Mouse (Mus musculus) kidney, adult 2 months (tissue): ENCODE results near the gene 4930519P11Rik. TPM values are rescaled to one million over a fixed set of nuclear protein-coding genes. Genes with fewer than 3 reads are reported as not detected.

Source experiments
- DNase-seq: peaks from one replicate; pipeline ENCODE4 v3.0.0; 2021
- H3K27ac ChIP-seq: fragments of 200-500 bp; 2 replicates; pipeline ENCODE4 v1.5.1; 2012; ENCODE audit warnings: low read depth, low read length, control low read depth, inconsistent platforms; ENCODE audit not compliant: insufficient read depth
- H3K27me3 ChIP-seq: fragments of 200-500 bp; replicated peaks from 2 replicates; pipeline ENCODE4 v1.6.1; 2012; ENCODE audit warnings: mild to moderate bottlenecking, moderate library complexity, low read length, inconsistent platforms; ENCODE audit not compliant: control insufficient read depth, insufficient read depth
- H3K36me3 ChIP-seq: fragments of 200-500 bp; 2 replicates; pipeline ENCODE4 v1.6.1; 2012; ENCODE audit warnings: mild to moderate bottlenecking, moderate library complexity, low read length, inconsistent platforms; ENCODE audit not compliant: control insufficient read depth, insufficient read depth
- H3K4me1 ChIP-seq: fragments of 200-500 bp; 2 replicates; pipeline ENCODE4 v1.6.1; 2011; ENCODE audit warnings: low read length; ENCODE audit not compliant: control insufficient read depth, insufficient read depth
- H3K4me3 ChIP-seq: fragments of 200-500 bp; 2 replicates; pipeline ENCODE4 v1.5.1; 2011; ENCODE audit warnings: mild to moderate bottlenecking, low read depth, low read length, control low read depth; ENCODE audit not compliant: insufficient read depth
- CTCF ChIP-seq: fragments of 200-500 bp; conservative IDR thresholded peaks from 2 replicates; pipeline ENCODE4 v1.5.1; 2011; ENCODE audit warnings: low read depth, mild to moderate bottlenecking, control low read depth, low read length, moderate library complexity, mixed read lengths; ENCODE audit not compliant: insufficient read depth, insufficient read length
- POLR2A ChIP-seq: fragments of 200-500 bp; IDR thresholded peaks from one replicate; pipeline ENCODE4 v1.6.1; 2011; ENCODE audit warnings: low read depth, low read length, control low read depth
- WGBS: fragments of 180-500 bp; shearing (Covaris S2); methylation state at CpG from one replicate; pipeline ENCODE4 v1.1.7; 2018; 5-methylcytosine and 5-hydroxymethylcytosine counted together
- polyA plus RNA-seq: library from polyadenylated mRNA; depleted of rRNA; stranded (reverse); fragments of >200 nt; gene quantifications from 2 replicates; pipeline ENCODE4 v1.2.3, GENCODE M21; 2012

4930519P11Rik gene
- polyA plus RNA-seq, 1 experiment, result 0.86 TPM

GRCm38 (mm10) chr2:154595775-154596174 lies 17.5 kb downstream of the 4930519P11Rik start:
- no peak overlapping the region for H3K4me3 ChIP-seq
- no peaks in the 10 kb centered on the region for H3K4me1 ChIP-seq
- DNase-seq, result peak; percentile 44
- H3K27me3 ChIP-seq, result no peaks in the 10 kb centered on the region
- no peak overlapping the region for H3K27ac ChIP-seq
- TF ChIP-seq CTCF, result no peak
- no peak for TF ChIP-seq POLR2A
- H3K36me3 ChIP-seq, result no peaks in the 10 kb centered on the region; the same call in 1 of the 2 replicates
- 67% methylated on average over 5 of the region's 5 CpGs for WGBS

- H3K4me3 ChIP-seq, result no peak overlapping the region
- peak; percentile 72 for TF ChIP-seq CTCF
- TF ChIP-seq POLR2A, result no peak
- H3K27me3 ChIP-seq, result no peaks in the 10 kb centered on the region
- H3K27ac ChIP-seq, result no peak overlapping the region
- H3K4me1 ChIP-seq, result no peaks in the 10 kb centered on the region
- no peaks in the 10 kb centered on the region; the same call in 1 of the 2 replicates for H3K36me3 ChIP-seq
- DNase-seq, result peak; percentile 65
- 65% methylated on average over 3 of the region's 3 CpGs for WGBS
Observed at GRCm38 (mm10) chr2:154593025-154593424, 20.2 kb downstream of the 4930519P11Rik start.

GRCm38 (mm10) chr2:154591239-154591638 lies 22.0 kb downstream of the 4930519P11Rik start:
- Histone ChIP-seq H3K27me3 (no peaks in the 10 kb centered on the region), H3K27ac (no peak overlapping the region), H3K4me1 (no peaks in the 10 kb centered on the region), H3K36me3 (no peaks in the 10 kb centered on the region; the same call in none of the 2 replicates), H3K4me3 (no peak overlapping the region)
- no peak for TF ChIP-seq POLR2A
- no peak for TF ChIP-seq CTCF
- 71% methylated on average over 3 of the region's 3 CpGs for WGBS
- DNase-seq, result no peak

- TF ChIP-seq CTCF, result no peak
- TF ChIP-seq POLR2A, result no peak
- DNase-seq, result no peak
- WGBS, result 94% methylated on average over 4 of the region's 4 CpGs
- no peaks in the 10 kb centered on the region for H3K4me1 ChIP-seq
- no peaks in the 10 kb centered on the region; the same call in 1 of the 2 replicates for H3K36me3 ChIP-seq
- no peaks in the 10 kb centered on the region for H3K27me3 ChIP-seq
- no peak overlapping the region for H3K27ac ChIP-seq
- H3K4me3 ChIP-seq, result no peak overlapping the region
Observed at GRCm38 (mm10) chr2:154589051-154589450, 24.2 kb downstream of the 4930519P11Rik start.

GRCm38 (mm10) chr2:154586405-154586804 lies 26.8 kb downstream of the 4930519P11Rik start:
- DNase-seq, result no peak
- Histone ChIP-seq H3K4me3 (no peak overlapping the region), H3K27ac (no peak overlapping the region), H3K36me3 (no peaks in the 10 kb centered on the region; the same call in 1 of the 2 replicates), H3K27me3 (no peaks in the 10 kb centered on the region), H3K4me1 (no peaks in the 10 kb centered on the region)
- WGBS, result 87% methylated on average over 5 of the region's 5 CpGs
- peak; percentile 64 for TF ChIP-seq CTCF
- TF ChIP-seq POLR2A, result no peak

GRCm38 (mm10) chr2:154584931-154585601 lies 28.2 kb downstream of the 4930519P11Rik start:
- Histone ChIP-seq H3K27me3 (no peaks in the 10 kb centered on the region), H3K36me3 (no peaks in the 10 kb centered on the region; the same call in 1 of the 2 replicates), H3K4me1 (no peaks in the 10 kb centered on the region), H3K27ac (no peak overlapping the region), H3K4me3 (no peak overlapping the region)
- DNase-seq, result no peak
- 38% methylated on average over 17 of the region's 17 CpGs for WGBS
- TF ChIP-seq POLR2A (no peak), CTCF (no peak)
